Mouse (Mus musculus) CD4-positive, CD25-positive, alpha-beta regulatory T cell, adult 4 months (primary cell): ENCODE data around the gene Gm45716. TPM values are rescaled to one million over a fixed set of nuclear protein-coding genes. Genes with fewer than 3 reads are reported as not detected.

Experiments used
- ATAC-seq: one replicate; pipeline ENCODE4 v1.8.0; 2017
- polyA plus RNA-seq, 2 experiments: library from polyadenylated mRNA; unstranded; fragments of 100-300 nt; shearing (Covaris generic); gene quantifications; one replicate each; pipeline ENCODE4 v1.2.1; 2017

Gm45716 gene
- polyA plus RNA-seq, 2 experiments from 2014 or later, result 3.1 to 4.9 TPM

DNA sequence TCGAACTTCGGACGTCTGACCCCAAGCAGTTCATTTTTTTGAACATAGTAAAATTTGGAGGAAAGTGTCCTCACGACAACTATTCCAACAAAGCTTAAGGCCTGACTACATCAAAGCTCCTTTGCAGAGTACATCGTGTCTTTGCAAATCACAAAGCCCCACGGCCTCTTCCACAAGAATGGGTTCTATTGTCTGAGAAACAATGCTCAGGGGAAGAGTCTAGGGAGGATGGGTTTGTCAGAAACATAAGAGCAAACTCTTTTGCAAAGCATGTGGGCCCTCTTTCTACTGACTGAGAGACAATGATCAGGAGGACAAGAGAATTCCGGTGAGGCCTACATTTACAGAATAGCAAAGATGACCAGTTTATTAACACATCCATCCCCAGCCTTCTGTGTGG, 26.8 kb downstream of the Gm45716 start:
- ATAC-seq, result no peak

DNA sequence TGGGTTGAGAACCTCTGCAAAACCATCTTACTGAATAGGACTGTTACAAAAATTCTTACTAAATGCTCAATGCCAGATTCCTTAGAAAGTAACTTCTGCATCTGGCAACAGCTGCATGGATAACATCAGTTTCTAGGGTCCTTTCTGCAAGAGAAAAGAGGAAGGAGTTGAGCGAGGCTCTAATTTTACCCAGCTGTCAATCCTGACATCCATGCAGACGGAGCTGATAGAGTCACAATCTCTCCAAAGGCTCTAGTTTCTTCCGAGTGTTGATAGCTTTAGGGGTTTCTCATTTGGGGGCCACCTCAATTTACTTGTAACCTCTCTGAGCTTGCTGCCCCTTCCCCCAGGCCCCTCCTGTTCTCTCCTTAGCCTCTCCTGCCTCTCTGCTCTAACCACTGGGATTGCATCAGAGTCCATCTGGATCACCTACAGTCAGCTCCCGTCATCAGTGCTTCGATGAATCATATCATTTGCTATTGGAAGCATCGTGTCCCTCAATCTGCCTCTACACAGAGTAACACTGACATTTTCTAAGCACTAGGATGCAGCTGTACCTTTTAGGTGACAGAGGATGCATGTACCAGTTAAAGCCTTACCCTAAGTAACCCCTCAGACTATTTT, 32.7 kb downstream of the Gm45716 start:
- ATAC-seq, result no peak

DNA sequence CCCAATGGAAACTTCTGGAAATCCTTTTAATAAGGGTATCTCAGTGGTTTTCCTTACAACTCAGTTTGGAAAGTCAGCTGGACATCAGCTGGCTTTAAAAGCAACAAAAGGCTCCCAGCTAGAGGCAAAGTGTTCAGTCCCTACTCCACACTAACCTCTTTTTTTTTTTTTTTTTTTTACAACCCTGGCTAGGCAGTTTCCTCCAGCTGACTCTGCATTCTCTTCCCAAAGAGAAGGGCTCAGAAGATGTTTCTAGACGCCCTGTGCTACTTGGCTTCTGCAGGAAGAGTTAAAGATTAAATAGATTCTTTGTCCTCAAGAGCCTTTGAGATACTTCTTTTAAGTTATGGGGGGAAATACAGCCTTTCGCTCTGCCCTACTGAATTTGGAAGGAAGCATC, 33.3 kb downstream of the Gm45716 start:
- no peak for ATAC-seq

- peak; percentile 80 for ATAC-seq
Observed at GRCm38 (mm10) chr11:90224914-90225470, 37.5 kb downstream of the Gm45716 start.

GRCm38 (mm10) chr11:90227000-90227922, 39.8 kb downstream of the Gm45716 start:
- peak; percentile 18 for ATAC-seq

DNA sequence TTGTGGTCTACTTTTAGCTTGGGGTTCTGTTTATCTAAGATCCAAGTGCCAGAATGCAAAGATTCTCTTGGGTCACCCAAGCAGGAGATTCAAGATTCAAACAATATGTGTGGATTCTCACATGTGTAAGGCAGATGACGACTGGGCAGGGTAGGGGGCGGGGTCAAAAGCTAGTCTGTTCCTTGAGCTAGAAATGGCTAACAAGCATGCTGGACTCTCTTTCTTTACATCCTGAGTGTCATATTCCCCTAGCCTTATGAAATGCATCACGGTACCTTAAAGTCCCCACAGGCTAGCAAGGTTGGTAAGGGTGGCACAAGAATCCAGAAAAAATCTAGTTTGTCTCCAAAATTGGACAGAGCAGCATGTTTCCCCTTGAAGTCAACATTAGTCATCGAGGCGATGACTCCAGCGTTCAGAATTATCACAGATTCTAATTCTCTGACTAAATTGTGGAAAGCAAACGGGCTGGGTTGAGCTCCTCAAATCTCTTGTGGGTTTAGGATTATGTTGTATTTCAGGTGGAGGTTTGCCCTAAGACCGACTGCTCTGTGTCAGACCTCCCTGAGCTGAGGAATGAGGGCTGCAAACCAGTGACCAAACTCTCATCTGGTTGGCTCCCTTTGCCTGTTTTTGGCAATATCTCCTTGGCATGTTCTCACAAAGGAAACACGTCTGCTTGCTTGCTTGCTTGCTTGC, 40.9 kb downstream of the Gm45716 start:
- no peak for ATAC-seq

GRCm38 (mm10) chr11:90229800-90230199, 42.3 kb downstream of the Gm45716 start:
- ATAC-seq, result no peak

DNA sequence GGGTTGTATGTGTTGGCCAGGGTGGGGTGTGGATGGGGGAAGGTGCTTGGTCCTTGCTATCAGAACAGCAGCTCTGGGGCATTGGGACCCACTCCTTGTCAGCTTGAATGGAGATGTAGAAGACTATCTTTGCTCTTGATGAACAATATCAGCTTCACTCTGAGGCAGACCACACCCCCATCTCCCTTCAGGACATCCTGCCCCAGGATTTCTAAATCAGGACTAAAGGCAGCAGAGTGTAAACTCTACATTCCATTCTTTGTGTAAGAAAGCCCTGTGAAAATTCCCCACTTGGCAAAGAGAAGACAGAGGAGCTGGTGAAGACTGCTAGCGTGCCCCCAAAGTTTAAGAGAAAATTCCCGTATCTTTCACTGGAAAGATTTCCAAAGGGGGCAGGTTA, 43.2 kb downstream of the Gm45716 start:
- ATAC-seq, result no peak

DNA sequence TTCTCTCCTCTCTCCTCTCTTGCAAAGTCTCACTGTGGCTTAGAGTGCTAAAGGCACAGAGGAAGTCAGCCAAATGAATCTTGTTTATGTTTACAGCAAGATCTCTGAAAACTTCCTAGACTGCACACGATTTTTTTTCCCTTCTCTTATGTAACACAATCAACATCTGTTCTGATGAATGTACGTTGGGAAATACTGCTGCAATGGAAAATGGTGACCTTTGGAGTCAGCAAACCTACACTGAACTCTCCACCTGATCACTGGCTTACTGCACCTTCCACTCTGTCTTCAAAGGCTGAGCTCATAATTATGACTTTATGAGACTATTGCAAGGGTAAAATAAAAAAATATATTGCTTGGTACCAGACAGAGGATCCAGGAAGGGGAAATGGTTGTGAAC, 44.1 kb downstream of the Gm45716 start:
- peak; percentile 48 for ATAC-seq

DNA sequence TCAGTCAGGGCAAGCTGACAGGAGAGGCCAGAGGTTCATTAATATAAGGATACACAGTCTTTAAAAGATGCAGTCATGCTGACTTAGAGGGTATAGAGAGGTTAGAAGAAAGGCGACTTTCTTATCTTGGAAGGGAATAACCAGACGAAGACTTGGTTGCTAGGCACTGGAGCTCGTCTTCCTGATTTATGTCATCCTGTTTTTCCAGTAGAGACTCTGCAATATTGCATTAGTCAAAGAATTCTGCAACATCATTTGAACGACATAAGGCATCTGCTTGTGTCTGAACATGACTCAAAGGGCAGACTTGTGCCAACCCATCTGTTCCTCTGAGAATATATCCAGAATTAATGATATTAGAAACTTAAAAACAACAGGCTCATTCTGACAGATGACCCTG, 45.2 kb downstream of the Gm45716 start:
- ATAC-seq, result no peak

GRCm38 (mm10) chr11:90235221-90235620, 47.7 kb downstream of the Gm45716 start:
- no peak for ATAC-seq

- ATAC-seq, result no peak
Observed at GRCm38 (mm10) chr11:90237616-90238015, 50.1 kb downstream of the Gm45716 start.

DNA sequence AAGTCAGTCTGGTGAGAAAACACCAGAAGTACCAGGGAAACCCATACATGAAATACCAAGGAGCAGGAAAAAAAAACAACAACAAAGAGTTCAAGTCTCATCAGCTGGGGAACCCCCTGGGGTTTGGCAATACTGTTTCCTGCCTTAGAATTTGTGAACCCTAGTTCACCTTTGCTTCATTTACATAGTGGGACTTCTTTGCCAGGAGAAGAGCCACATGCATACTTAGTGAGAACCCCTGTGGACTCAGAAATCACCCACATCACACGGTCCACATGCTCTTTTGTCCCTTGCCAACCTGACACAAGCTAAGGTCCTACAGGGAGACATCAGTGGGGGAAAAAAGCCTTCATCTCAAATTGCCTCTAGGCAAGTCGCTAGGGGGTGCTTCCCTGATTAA, 51.2 kb downstream of the Gm45716 start:
- ATAC-seq, result peak; percentile 80

DNA sequence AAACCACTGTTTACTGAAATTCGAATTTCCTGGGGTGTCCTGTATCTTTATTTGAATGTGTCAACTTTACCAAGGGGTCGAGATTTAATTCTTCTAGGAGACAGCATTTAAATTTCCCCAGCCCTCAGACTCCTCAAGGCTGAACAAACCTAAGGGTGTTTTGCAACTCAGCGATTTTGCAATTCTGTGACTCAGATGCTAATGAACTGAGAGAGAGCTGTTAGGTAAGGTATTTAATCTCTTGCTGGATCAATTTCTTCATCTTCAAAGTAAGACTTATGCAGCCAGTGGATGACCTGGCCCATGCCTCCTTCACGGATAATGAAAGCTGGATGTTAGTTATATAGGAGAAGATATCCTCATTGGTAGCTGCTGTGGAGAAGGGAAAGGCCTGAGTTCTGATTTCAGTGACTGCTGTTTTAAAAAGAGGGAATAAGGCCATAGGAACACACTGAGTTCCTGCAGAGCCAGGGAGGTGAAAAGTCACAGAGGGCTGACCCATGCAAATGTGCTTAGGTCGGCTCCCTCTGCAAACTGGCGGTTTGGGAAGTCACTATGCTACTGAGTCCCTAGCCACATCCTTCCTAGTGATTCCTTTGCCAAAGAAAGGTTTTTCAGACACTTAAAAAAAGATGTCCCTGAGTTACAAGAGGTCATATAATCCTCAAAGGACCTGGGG, 53.3 kb downstream of the Gm45716 start:
- peak; percentile 13 for ATAC-seq

- ATAC-seq, result peak; percentile 60
Observed at GRCm38 (mm10) chr11:90241874-90242273, 54.4 kb downstream of the Gm45716 start.

DNA sequence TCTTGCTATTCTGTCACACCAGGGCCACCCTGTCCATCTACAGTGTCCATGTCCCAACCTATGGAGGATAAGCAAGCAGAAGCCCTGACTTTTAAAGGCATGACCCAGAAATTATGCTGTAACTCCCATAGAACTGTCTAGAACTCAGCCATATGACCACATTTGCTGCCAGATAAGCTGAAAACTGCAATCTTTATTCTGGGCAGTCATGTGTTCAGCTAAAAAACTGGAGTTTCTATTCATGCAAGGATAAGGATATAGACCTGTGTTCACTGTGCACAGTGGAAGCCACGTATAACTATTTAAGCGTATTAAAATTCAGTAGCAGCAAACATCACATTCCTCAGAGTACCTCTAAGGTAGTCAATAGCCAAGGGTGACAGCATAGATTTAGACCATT, 55.8 kb downstream of the Gm45716 start:
- ATAC-seq, result no peak

- ATAC-seq, result no peak
Observed at GRCm38 (mm10) chr11:90245630-90246029, 58.1 kb downstream of the Gm45716 start.

DNA sequence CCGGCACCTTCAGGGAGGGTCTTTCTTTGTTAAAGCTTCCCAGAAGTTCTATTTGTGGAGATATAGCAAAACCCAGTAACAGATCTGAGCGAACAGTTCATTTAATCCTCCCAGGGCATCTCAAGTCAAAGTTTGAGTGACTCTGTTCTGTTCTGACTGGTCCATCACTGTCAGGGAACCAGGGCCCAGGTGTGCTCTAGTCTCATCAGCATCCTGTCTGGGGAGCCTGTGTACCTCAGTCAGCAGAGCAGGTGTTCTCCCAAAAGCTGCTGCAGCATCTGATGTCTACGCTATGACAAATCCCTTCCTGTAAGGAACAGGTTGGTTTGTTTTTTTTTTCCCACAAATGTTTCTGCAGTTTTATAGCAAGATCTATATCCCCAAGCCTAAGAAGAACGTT, 59.2 kb downstream of the Gm45716 start:
- ATAC-seq, result peak; percentile 8

GRCm38 (mm10) chr11:90247793-90248192, 60.3 kb downstream of the Gm45716 start:
- no peak for ATAC-seq

DNA sequence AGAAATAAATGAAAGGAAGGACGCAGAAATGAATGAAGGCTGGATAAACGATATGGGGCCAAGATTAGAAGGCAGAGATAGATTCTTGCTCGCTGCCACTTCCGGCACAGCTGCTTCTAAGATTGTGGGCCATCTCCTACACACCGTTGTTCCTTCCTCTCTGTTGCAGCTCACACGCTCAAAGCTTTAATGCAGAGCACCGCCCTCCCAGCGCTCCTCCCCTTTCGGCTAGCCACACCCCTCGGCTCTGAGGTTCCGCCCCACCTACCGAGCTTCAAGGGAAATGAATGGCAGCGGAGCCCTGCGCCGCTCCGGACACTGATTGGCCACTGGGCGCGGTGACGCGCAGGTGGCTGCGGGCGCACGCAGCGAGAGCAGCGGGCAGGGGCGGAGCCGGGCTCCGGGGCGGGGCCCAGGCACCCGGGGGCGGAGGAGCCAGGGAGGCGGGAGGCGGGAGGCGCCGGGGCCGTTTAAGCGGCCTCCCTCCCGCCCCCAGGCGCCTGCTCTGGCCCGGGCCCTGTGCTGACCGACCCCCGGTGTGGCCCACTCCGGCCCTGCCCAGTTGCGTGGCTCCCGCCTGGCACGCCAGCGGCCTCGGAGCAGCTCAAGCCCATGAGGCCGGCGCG, 61.7 kb downstream of the Gm45716 start, which contains the start of gene Mmd:
TSS of gene Mmd (plus strand) at position 432 of the 626 bp plus-strand sequence.
- ATAC-seq, result peak; percentile 92

DNA sequence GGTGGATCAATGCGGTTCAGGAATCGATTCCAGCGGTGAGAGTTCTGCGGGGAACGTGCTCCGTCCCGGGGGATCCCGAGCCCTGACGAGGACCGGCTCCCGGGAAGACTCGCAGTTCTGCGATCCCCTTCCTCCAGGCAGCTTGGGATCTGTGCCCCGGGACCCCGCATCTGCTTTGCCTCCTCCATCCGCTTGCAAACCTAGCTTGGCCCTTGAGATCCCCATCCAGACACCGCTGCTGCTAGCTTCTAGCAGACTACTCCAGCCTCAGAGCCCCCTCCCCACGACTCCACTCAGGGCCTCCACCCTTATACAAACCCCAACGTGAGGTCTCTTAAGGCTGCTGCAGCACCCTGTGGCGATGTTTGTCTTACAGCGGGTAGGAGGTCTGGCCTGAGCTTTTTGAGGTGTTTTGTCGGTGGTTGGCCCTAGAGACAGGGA, 62.2 kb downstream of the Gm45716 start:
- peak; percentile 1 for ATAC-seq

DNA sequence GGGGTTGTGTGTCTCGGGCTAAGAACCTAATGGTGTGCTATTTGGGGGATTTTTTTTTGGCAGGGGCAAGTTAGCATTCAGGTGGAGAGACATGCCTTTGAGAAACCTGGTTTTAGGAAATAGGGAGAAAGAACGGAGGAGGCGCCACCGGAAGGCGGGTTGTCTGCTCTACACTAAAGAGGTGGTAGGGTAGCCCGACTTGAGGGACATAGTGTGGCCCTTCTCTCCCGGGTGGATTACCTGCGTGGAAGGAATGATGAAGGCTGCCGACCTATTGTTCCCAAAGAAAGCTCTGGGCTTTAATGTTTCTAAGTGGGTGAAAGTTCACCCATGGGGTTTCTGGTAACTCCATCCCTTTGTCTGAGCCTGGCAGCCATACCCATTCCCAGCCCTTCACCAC, 62.7 kb downstream of the Gm45716 start:
- no peak for ATAC-seq
